Mouse (Mus musculus): Measurements from ENCODE around the gene E130114P18Rik. TPM values are rescaled to one million over a fixed set of nuclear protein-coding genes. Genes with fewer than 3 reads are reported as not detected.

E130114P18Rik gene
- polyA plus RNA-seq, 1 experiment from 2014 or later: 12.7 TPM

DNA sequence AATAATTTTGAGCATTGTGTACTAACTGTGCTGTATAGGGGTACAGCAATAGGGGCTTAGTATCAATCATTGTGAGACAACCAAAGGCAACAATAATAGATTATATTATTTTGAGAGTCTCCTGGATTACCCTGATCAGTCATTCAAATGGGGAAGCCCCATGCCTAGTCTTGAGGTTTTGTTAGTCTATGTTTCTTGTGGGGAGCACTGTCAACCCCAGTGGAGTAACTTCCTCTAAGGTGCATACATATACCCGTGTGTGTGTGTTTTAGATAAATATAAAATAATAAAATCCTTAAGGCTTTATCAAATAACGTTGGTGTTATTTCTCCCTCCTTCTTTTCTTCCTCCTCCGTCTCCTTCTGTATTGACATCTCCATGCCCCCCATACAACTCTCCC is 208.6 kb downstream of the E130114P18Rik start:
- WGBS: 87% methylated on average over 3 of the region's 3 CpGs
- H3K27ac ChIP-seq: no peak overlapping the region
- H3K4me2 ChIP-seq: no peak overlapping the region
- no peaks in the 10 kb centered on the region for H3K4me1 ChIP-seq
- H3K27me3 ChIP-seq (replicated peaks): no peaks in the 10 kb centered on the region
- no peak for ATAC-seq (replicated peaks)
- H3K4me3 ChIP-seq: no peak overlapping the region
- no peaks in the 10 kb centered on the region for H3K36me3 ChIP-seq (replicated peaks)
- H3K9ac ChIP-seq: no peak overlapping the region
- H3K9me3 ChIP-seq: no peaks in the 10 kb centered on the region

DNA sequence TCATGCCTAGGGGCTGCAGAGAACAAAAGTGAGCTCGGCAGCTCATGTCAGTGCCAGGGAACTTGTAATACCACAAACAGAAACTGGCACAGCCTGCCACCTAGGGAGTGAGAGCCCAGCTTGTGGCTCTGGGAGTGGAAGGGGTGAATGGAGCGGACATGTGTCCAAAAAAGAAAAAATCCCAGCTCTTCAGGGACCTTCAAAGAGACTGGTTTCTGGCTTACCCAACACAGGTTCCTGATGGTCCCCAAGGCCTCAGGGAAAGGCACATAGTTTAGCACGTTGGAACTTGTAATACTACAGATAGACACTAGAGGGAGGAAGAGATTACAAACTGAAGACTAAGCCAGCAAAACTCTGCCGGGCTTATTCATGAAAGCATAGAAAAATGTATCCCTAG is 213.2 kb downstream of the E130114P18Rik start:
- WGBS: 29% methylated on average over 4 of the region's 4 CpGs
- H3K9me3 ChIP-seq: no peaks in the 10 kb centered on the region

DNA sequence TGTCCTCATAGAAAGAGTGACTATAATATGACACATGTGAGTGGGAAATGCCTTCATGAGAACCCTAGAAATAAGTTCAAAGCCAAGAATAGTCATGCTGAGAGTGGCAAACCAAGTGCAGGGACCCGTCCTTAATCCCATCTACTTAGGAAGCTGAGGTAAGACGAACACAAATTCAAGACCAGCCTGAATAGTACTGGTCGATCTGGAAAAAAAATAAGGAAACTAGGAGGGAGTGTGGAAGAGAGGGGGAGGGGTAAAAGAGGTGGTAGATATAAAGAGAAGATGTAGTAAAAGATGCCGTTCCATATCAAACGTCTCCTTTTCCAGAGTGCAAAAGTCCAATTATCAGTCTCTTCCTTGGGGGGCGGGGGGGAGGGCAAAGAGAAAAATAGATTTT is 213.7 kb downstream of the E130114P18Rik start:
- no peaks in the 10 kb centered on the region for H3K27me3 ChIP-seq (replicated peaks)
- no peak overlapping the region for H3K27ac ChIP-seq
- H3K9me3 ChIP-seq: no peaks in the 10 kb centered on the region
- H3K4me1 ChIP-seq: no peaks in the 10 kb centered on the region
- no peak overlapping the region for H3K4me3 ChIP-seq
- no peaks in the 10 kb centered on the region for H3K36me3 ChIP-seq (replicated peaks)
- no peak for ATAC-seq (replicated peaks)
- no peak overlapping the region for H3K9ac ChIP-seq
- WGBS: 79% methylated on average over 6 of the region's 6 CpGs
- H3K4me2 ChIP-seq: no peak overlapping the region

More for the DNA sequence above, 213.2 kb downstream of the E130114P18Rik start:
- no peaks in the 10 kb centered on the region for H3K4me1 ChIP-seq
- H3K27ac ChIP-seq: no peak overlapping the region
- no peak for ATAC-seq (replicated peaks)
- no peak overlapping the region for H3K9ac ChIP-seq
- H3K27me3 ChIP-seq (replicated peaks): no peaks in the 10 kb centered on the region
- H3K4me3 ChIP-seq: no peak overlapping the region
- no peaks in the 10 kb centered on the region for H3K36me3 ChIP-seq (replicated peaks)
- H3K4me2 ChIP-seq: no peak overlapping the region

DNA sequence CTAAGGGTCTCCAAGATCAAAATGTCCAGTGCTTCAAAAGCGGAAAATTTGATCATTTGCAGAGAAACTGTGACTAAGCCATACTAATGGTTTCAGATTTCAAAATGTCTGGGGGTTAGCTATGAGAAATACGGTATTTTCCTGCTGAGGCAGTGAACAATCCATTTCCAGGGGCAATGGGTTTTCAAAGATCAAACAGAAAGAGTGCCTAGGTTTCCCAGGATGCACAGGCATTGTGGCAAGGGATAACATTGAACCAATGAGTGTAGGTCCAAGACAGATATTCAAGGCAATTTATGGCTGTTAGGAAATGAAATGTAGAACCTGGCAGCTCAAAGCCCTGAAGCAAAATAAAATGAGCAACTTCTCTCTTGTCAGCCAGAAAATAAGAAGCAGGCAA is 220.3 kb downstream of the E130114P18Rik start:
- WGBS: 50% methylated on average over 2 of the region's 2 CpGs
- peak; percentile 54; the same call in 1 of the 2 replicates for ATAC-seq (replicated peaks)

DNA sequence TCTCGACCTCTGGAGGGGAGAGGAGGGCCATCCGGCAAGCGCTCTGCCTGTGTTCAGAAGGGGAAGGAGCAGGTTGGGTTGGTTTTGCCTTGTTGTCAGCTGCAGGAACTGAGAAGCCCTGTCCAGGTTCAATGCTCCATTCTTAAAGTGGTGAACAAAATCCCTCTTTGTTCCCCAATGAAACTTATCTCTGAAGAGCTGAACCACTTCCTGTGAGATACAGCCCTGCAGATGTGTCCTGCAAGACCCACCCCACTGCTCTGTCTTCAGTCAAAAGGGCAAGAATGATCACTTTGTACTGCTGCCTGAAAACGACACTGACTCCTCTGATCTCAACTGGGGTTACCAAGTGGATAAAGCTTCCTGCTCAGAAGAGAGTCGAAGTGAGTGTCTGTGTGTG is 233.9 kb downstream of the E130114P18Rik start:
- no peak overlapping the region for H3K9ac ChIP-seq
- no peaks in the 10 kb centered on the region for H3K4me1 ChIP-seq
- no peak for ATAC-seq (replicated peaks)
- H3K36me3 ChIP-seq (replicated peaks): no peaks in the 10 kb centered on the region
- H3K4me2 ChIP-seq: no peak overlapping the region
- no peaks in the 10 kb centered on the region for H3K27me3 ChIP-seq (replicated peaks)
- WGBS: 53% methylated on average over 5 of the region's 5 CpGs
- no peak overlapping the region for H3K4me3 ChIP-seq
- no peaks in the 10 kb centered on the region for H3K9me3 ChIP-seq
- no peak overlapping the region for H3K27ac ChIP-seq

More for the DNA sequence above, 220.3 kb downstream of the E130114P18Rik start:
- no peaks in the 10 kb centered on the region for H3K36me3 ChIP-seq (replicated peaks)
- no peak overlapping the region for H3K4me2 ChIP-seq
- H3K4me1 ChIP-seq: no peaks in the 10 kb centered on the region
- H3K9ac ChIP-seq: no peak overlapping the region
- no peak overlapping the region for H3K27ac ChIP-seq
- no peaks in the 10 kb centered on the region for H3K27me3 ChIP-seq (replicated peaks)
- H3K4me3 ChIP-seq: no peak overlapping the region
- no peaks in the 10 kb centered on the region for H3K9me3 ChIP-seq

DNA sequence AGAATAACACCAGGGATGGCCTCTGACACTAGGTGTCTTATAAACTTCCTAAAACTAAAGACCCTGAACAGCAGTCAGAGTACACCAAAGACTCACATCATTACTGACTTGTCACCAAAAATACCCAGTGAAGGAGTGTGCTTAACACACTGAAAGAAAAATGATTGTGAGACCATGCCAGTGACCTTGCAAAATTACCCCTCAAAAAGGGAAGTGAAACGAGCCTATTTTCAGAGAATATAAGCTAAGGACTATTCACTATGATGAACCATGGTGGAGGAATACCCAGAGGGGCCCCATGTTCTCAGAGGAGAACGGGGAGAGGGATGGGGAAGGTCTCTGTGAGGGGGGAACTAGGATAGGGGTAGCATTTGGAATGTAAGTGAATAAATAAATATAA is 245.8 kb downstream of the E130114P18Rik start:
- H3K4me3 ChIP-seq: no peak overlapping the region
- no peak overlapping the region for H3K4me2 ChIP-seq
- H3K36me3 ChIP-seq (replicated peaks): no peaks in the 10 kb centered on the region
- no peaks in the 10 kb centered on the region for H3K4me1 ChIP-seq
- 76% methylated on average over 2 of the region's 2 CpGs for WGBS
- H3K9ac ChIP-seq: no peak overlapping the region
- no peak overlapping the region for H3K27ac ChIP-seq
- no peaks in the 10 kb centered on the region for H3K9me3 ChIP-seq
- no peak for ATAC-seq (replicated peaks)
- H3K27me3 ChIP-seq (replicated peaks): no peaks in the 10 kb centered on the region

DNA sequence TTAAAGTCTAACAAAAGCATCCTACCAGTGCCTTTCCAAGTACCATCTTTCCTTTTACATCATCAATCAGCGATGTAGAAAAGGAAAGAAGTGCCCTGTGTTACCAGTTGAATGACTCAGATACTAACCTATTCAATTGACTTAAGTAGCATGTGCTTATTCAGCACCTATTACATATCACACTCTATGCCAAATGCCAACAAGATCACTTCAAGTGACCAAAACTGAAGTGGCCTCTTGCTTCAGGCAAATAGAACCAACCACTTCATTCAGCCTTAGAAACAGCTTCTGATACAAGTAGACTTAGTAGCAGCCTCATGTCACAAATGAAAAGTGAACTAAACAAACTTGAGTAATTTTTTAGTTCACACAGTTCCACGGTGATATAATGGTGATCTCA is 249.4 kb downstream of the E130114P18Rik start:
- no peaks in the 10 kb centered on the region for H3K4me1 ChIP-seq
- no peak for ATAC-seq (replicated peaks)
- WGBS: 86% methylated on average over 2 of the region's 2 CpGs
- H3K27ac ChIP-seq: no peak overlapping the region
- H3K27me3 ChIP-seq (replicated peaks): no peaks in the 10 kb centered on the region
- no peak overlapping the region for H3K4me2 ChIP-seq
- H3K36me3 ChIP-seq (replicated peaks): no peaks in the 10 kb centered on the region
- no peak overlapping the region for H3K9ac ChIP-seq
- H3K9me3 ChIP-seq: no peaks in the 10 kb centered on the region
- H3K4me3 ChIP-seq: no peak overlapping the region

Other genes with a start within 250 kb of the E130114P18Rik start
- 26.5 and 27.8 TPM in 2 replicates for gene Nfia, start 5.3 kb downstream of the E130114P18Rik start, polyA plus RNA-seq (2015; fragmentation: Nextera tagmentation; extraction: Ambion mirVana)